Mouse (Mus musculus) brain, embryonic 14.5 days (tissue): ENCODE results near the gene Cpm. TPM values are rescaled to one million over a fixed set of nuclear protein-coding genes. Genes with fewer than 3 reads are reported as not detected.

Experiments
- DNase-seq: peaks from one replicate; pipeline ENCODE4 v3.0.0-alpha.2; 2011; ENCODE audit warnings: low read depth
- CTCF ChIP-seq: fragments of 200-500 bp; IDR thresholded peaks from 2 replicates; pipeline ENCODE4 v1.5.1; 2012; ENCODE audit warnings: inconsistent platforms, mild to moderate bottlenecking, moderate library complexity, borderline replicate concordance; ENCODE audit not compliant: insufficient read depth, insufficient read length; ENCODE audit errors: extremely low read depth
- POLR2A ChIP-seq: fragments of 200-500 bp; IDR thresholded peaks from 2 replicates; pipeline ENCODE4 v1.6.1; 2012; ENCODE audit warnings: mild to moderate bottlenecking, inconsistent platforms, borderline replicate concordance; ENCODE audit not compliant: poor library complexity, insufficient read depth, insufficient read length, severe bottlenecking; ENCODE audit errors: extremely low read depth
- polyA plus RNA-seq: library from polyadenylated mRNA; depleted of rRNA; stranded (reverse); fragments of >200 nt; gene quantifications from 2 replicates; pipeline ENCODE4 v1.2.3, GENCODE M21; 2012

Gene Cpm
- polyA plus RNA-seq, 1 experiment = 3.7 TPM

DNA sequence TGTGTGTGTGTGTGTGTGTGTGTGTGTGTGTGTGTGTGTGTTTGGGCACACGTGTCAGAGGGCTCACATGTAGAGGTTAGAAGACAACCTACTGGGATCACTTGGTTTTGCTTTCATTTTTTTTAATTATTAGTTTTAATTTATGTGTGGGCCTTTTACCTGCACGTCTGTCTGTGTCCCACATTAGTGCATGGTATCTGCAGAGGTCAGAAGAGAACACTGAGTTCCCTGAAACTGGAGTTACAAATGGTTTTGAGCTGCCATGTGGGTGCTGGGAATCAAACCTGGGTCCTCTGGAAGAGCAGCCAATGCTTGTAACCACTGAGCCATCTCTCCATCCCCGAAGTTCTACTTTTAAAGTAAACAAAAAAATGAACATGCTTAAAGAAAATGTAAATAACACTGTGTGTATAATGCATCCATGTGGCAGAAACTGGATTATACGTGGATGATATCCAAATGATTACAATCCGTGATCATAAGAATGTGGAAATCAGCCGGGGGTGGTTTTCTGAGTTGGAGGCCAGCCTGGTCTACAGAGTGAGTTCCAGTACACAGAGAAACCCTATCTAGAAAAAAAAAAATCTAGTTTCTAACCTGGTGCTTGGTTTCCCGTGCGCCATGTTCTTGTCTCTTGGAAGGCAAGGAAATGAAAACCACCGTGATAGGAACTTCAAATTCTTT lies 37.8 kb downstream of the Cpm start:
- TF ChIP-seq POLR2A (no peak), CTCF (no peak)

DNA sequence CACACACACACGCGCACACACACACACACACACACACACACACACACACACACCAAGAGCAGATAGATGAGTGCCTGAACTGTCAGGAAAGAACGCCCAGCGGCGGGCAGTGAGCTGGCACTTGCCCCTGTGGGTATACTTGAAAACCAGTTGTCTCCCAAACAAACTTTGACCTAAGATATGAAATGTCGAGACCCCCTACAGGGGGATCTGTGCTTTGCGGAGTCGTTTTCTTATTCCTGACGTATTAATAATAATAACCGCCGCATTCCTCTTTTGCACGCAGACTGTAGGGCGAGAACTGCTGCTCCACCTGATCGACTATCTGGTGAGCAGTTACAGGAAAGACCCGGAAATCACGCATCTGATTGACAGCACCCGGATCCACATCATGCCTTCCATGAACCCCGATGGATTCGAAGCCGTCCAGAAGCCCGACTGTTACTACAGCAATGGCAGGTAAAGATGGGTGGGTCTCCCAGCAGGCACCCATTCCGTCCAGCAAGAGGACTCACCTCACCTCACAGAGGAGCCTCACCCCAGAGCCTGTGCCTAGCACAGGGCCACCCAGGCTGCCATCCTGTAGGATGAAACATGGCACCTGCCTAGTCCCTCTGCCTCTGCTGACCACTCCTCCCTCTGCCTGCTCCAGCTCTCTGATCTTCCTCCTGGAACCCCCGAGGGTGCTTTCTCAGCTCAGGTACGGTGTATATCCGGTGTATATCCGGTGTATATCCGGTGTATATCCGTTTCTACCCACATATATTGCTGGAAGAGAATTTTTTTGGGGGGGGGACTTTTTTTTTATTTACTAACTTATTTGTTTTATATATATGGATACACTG lies 38.6 kb downstream of the Cpm start:
- no peak for TF ChIP-seq POLR2A
- no peak for TF ChIP-seq CTCF
- no peak for DNase-seq

More for the DNA sequence above, 37.8 kb downstream of the Cpm start:
- DNase-seq = no peak

DNA sequence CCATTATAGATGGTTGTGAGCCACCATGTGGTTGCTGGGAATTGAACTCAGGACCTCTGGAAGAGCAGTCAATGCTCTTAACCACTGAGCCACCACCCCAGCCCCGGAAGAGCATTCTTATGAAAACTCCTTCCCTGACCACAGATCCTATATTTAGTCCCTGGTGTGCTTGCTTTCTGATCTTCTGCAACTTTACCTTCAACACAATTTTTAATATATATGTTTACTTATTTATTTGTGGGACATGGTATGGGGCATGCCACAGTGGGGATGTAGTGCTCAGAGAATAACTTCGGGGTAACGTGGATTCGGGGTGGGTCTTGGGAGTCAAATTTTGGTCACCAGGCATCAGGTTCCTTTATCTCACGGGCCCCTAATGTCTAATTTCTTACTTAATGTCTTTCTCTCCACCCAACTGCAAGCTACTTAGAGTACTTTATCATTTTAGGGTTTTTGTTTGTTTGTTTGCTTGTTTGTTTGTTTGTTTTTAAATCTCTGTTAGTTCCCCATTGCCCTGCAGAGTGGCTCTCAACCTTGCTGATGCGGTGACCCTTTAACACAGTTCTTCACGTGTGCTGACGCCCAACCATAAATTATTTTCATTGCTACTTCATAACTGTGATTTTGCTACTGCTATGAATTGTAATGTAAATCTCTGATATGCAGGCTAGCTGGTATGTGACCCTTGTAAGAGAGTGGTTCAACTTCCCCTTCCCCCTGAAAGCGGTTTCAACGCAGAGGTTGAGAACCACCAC lies 39.4 kb downstream of the Cpm start:
- DNase-seq = no peak
- TF ChIP-seq CTCF = no peak
- no peak for TF ChIP-seq POLR2A

DNA sequence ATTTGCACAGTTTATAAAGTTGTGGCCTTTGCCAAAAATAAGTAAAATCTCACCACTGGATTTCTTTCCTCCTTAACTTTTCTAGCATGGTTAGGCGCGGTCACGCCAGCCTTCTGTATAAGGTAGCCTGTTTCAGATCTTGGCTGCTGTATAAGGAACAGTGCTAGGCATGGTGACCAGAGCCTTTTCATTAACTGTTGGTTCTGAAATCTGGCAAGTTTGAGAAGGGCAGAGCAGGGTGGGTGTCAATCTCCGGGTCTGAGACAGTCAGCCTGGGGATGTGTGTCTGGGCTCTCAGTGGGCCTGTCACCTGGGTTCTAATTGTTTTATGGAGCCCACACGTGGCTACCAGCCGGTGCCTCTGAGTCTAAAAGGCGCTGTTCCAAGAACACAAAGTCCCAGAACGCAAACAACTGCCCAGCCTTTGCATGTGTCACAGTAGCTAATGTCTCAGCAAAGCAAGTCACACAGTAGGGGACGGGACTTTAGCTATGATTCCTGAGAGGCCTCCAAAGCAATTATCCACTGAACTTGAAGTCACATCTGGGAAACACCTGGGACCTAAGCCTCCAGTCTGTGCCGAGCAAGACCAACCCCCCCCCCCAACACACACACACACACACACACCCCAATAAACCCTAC lies 40.3 kb downstream of the Cpm start:
- DNase-seq = no peak
- TF ChIP-seq POLR2A = no peak
- TF ChIP-seq CTCF = no peak

DNA sequence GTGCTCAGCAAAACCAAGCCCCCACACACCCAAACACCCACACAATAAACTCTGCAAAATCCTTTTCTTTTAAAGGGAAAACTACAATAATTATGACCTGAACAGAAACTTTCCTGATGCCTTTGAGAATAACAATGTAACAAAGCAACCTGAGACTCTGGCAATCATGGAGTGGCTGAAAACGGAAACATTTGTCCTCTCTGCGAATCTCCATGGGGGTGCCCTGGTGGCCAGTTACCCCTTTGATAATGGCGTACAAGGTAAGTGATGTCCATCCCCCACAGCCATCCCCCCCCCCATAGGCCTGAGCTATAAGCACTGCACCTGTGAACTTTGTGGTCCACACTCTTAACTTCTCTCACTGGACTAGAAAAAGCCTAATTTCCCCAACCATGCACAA lies 40.8 kb downstream of the Cpm start:
- no peak for DNase-seq
- TF ChIP-seq CTCF (no peak), POLR2A (no peak)

DNA sequence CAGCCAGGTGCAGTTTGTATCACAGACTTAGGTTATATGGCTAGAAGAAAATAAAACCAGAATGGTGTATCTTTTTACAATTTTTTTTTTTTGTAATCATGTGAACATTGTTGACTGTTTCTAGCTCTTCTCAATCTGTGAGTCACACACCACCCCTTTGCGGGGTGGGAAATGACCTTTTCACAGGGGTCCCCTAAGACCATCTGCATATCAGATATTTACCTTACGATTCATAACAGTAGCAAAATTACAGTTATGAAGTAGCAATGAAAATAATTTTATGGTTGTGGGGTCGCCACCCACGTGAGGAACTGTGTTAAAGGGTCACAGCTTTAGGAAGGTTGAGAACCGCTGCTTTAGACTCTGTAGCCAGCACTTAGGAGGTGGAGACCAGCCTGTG lies 41.5 kb downstream of the Cpm start:
- TF ChIP-seq CTCF (no peak), POLR2A (no peak)
- DNase-seq = no peak

DNA sequence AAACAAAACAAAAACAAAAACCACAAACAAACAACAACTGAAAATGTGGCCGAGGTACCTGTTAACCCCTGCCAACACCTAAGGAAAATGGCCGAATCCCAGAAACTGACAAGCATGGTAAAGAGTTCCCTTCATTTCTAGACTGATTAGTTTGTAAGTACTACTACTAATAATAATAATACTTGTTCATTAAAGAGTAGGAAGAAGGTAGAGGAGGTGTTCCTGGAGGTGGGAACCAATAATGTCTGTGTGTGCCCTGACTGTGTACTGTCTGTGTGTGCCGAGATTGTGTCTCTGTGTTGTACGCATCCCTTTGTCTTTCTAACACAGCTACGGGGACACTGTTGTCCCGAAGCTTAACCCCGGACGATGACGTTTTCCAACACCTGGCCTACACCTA lies 42.0 kb downstream of the Cpm start:
- TF ChIP-seq POLR2A (no peak), CTCF (no peak)
- DNase-seq = no peak

DNA sequence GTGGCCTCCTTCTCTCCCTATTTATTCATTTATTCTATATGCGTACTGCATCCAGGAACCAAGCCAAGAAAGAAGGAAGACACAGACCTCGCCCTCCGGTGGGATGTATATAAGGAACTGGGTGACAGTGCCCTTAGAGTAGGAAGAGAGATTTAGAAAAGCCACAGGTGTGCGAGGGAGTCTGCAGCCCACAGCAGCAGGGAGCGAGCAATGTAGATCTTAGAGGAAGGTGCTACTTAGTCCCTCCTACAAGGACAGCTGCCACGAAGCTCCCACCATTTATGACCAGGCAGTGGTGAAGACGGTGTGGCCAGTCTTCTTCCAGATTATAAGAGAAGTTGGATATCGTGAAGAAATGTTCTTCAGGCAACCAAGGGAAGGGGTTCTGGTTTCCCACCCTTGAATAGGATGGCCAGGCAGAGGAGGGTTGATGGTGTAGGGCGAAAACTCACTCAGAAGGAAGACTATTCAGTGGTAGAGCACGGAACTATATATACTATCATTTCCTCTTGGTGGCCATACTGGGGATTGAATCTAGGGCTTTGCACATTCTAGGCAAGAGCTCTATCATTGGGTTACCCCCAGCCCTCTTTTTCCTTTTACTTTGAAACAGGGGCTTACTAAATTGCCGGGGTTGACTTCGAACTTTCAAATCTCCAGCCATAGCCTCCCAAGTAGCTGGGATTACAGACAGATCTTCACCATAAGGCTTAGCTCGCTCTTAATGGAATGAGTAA lies 42.8 kb downstream of the Cpm start:
- no peak for TF ChIP-seq POLR2A
- TF ChIP-seq CTCF = no peak
- no peak for DNase-seq

DNA sequence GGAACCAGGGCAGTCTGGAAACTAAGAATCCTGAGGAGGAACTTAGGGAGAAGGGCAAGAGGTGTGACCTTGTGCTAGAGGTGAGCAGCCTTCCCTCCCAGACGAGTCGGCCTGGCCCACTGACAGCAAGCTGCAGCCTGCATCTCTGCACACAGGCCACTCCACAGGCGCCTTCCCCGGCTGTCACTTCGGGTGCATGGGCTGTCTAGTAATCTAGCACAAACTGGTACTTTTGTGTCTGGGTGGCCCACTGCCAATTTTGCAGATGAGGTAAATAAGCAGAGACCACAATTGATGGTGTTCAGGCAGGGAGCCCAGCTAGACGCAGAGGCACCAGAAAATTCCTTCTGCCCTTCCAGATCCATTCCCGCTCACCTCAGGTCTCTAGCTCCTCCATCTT lies 43.4 kb downstream of the Cpm start:
- DNase-seq = peak; percentile 90
- no peak for TF ChIP-seq CTCF
- no peak for TF ChIP-seq POLR2A

DNA sequence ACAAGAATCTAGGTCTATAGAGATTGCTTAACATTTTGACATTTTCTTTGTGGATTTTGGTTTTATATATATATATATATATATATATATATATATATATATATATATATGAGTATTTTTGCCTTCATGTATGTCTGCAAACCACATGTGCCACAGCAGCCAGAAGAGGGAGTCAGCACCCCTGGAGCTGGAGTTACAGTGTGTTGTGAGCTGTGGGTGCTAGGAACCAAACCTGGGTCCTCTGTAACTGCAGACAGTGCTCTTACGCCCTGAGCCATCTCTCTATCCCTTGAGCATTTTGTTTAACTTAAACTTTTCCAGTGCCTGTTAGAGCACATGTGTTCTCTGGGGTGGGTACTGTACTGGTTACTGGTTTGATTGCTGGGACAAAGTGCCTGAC lies 44.6 kb downstream of the Cpm start:
- no peak for DNase-seq
- TF ChIP-seq CTCF (no peak), POLR2A (no peak)
